Mouse (Mus musculus): ENCODE data around the gene Rhoc.
"Not testable (repeated sequence)": the region's sequence is repeated elsewhere in the genome, so short reads cannot be mapped to it uniquely, and the experiment has no call there.

The Rhoc gene

DNA sequence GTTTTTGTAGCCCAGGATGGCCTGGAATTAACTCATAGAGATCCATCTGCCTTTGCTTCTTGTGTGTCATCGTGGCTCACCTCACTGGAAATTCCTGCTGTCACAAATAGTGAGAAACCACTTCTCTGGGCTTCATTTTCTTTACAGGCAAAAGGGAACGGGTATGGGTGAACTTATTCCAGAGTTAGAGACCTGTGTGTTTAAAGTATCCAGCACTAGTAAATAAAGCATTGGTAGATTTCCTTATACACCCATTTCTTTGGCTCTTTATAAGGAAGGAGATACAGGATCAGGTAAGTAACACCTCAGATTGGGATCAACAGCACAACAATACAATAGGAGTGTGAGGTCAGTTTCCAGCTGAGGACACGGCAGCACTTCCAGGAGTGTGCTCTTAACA lies at the start of gene Rhoc:
Gene Rhoc (plus strand): TSS at position 301 of the 400 bp plus-strand sequence.
- no peak for DNase-seq (ENCODE audit: low spot score)

GRCm38 (mm10) chr3:104741954-104742353 lies 46.2 kb upstream of the Rhoc start:
- DNase-seq (ENCODE audit: low spot score) = no peak

DNA sequence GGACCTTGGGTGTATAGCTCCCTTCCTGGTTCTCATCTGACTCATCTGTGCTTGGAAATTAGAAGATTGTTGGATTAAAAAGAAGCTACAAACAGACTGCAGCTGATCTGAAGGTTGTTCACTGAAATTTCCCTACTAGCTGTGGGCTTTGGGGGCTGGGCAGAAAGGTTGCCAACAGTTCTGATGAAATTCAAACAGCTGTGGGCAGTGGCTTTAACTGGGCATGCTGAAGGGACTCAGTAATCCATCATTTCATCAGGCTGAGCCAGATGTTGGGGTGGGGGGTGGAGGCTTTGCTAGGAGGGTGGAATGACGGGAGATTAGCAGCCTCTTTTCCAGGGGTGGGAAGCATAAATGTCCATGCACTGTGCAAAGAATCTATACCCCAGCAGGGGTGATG lies 45.0 kb upstream of the Rhoc start:
- DNase-seq (ENCODE audit: low spot score) = no peak

- DNase-seq (ENCODE audit: low spot score) = no peak
These were observed 44.3 kb upstream of the Rhoc start for GRCm38 (mm10) chr3:104743864-104744263.

GRCm38 (mm10) chr3:104752845-104753244 lies 35.3 kb upstream of the Rhoc start:
- DNase-seq (ENCODE audit: low spot score) = not testable (repeated sequence)

GRCm38 (mm10) chr3:104758406-104758805 lies 29.8 kb upstream of the Rhoc start:
- DNase-seq (ENCODE audit: low spot score) = peak; percentile 30

DNA sequence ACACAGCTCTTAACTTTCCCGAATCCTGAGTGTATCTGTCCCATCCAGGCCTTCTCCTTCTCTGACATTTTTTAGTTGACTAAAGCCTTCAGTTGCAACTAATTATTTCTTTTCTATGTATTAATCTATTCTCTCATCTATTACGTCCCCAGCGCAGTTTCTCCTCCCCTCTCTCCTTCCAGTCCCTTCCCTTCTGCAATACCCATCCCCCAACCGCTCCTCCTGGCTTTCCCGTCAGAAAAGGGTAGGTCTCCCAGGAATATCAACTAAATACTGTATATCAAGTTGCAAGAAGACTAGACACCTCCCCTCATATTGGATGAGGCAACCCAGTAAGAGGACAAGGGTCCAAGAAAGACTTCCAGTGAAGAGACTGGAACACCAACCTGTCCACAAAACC lies 29.3 kb upstream of the Rhoc start:
- no peak for DNase-seq (ENCODE audit: low spot score)

DNA sequence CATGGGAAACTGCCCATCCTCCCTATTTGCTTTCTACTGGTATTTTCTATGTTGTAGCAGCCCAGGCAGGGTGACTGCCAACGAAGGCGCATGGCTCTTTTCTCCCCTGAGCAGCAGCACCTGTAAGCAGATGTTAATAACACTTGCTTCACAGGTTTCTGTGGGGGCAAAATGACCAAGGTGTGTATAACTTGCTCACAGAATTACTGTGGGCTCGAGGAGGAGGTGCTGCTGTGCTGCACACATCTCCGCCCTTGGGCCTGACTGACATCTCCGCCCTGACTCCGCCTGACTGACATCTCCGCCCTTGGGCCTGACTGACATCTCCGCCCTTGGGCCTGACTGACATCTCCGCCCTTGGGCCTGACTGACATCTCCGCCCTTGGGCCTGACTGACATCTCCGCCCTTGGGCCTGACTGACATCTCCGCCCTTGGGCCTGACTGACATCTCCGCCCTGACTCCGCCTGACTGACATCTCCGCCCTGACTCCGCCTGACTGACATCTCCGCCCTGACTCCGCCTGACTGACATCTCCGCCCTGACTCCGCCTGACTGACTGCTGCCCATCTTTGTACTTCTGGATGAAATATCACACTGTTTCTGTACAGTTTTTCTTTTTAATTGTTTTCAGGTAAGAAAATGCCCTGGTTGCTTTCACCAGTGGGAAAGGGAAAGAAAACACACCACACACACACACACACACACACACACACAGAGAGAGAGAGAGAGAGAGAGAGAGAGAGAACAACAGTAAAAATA lies 25.9 kb upstream of the Rhoc start:
- not testable (repeated sequence) for DNase-seq (ENCODE audit: low spot score)

DNA sequence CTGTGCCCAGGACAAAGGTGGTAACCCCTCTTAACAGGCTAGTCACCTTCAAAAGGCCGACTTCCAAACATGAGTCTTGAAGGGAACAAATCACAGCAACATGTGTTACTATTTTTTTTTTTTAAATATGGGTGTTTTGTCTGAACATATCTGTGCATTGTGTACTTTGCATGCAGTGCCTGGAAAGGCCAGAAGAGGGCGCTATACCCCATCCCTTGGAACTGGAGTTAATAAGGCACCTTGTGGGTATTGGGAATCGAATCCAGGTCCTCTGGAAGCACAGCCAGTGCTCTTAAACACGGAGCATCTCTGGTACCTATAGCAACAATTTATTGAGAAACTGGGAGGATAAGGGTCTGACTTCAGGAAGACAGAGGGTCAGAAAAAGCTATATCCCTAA lies 23.2 kb upstream of the Rhoc start:
- DNase-seq (ENCODE audit: low spot score) = no peak

- DNase-seq (ENCODE audit: low spot score) = no peak
These were observed 21.0 kb upstream of the Rhoc start for GRCm38 (mm10) chr3:104767141-104767540.

- no peak for DNase-seq (ENCODE audit: low spot score)
These were observed 20.5 kb upstream of the Rhoc start for GRCm38 (mm10) chr3:104767716-104768115.

- no peak for DNase-seq (ENCODE audit: low spot score)
These were observed 19.0 kb upstream of the Rhoc start for GRCm38 (mm10) chr3:104769135-104769534.

GRCm38 (mm10) chr3:104770035-104770434 lies 18.1 kb upstream of the Rhoc start:
- no peak for DNase-seq (ENCODE audit: low spot score)

DNA sequence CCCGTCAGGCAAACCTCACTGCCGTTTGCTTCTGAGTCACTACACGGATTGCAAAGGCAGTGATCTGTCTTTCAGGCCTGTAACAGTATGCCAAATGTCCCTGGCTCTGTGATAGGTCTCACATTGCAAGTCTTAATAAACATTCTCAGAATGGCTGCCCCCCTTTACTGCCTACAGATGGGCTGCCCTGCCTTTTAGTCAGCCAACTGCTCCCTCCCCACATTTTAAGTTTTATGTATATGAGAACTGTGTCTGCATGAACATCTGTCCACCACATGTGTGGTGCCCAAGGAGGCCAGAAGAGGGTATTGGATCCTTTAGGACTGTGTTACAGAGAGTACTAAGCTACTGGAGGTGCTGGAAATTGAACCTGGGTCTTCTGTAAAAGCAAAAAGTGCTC lies 17.3 kb upstream of the Rhoc start:
- DNase-seq (ENCODE audit: low spot score) = no peak

DNA sequence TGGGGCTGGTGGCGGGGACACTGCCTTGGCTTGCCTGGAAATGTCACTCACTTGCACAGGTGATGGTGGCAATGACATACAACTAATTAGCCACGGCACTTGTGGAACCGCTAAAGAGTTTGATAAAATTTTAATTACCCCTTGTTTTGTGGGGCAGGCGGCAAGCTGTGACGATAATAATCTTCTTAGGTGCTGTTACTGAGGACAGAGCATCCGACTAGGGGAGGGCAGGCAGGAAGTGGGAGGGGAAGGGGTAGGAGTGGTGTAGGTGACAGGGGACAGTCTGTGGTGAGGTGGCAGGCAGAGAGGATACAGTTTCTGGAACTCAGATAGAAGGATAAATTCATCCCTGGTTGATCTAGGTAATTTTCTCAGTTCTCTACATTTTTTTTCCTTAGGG lies 16.7 kb upstream of the Rhoc start:
- DNase-seq (ENCODE audit: low spot score) = no peak

- no peak for DNase-seq (ENCODE audit: low spot score)
These were observed 14.9 kb upstream of the Rhoc start for GRCm38 (mm10) chr3:104773301-104773700.

GRCm38 (mm10) chr3:104777342-104777741 lies 10.8 kb upstream of the Rhoc start:
- DNase-seq (ENCODE audit: low spot score) = no peak

GRCm38 (mm10) chr3:104779949-104780348 lies 8.2 kb upstream of the Rhoc start:
- DNase-seq (ENCODE audit: low spot score) = no peak

DNA sequence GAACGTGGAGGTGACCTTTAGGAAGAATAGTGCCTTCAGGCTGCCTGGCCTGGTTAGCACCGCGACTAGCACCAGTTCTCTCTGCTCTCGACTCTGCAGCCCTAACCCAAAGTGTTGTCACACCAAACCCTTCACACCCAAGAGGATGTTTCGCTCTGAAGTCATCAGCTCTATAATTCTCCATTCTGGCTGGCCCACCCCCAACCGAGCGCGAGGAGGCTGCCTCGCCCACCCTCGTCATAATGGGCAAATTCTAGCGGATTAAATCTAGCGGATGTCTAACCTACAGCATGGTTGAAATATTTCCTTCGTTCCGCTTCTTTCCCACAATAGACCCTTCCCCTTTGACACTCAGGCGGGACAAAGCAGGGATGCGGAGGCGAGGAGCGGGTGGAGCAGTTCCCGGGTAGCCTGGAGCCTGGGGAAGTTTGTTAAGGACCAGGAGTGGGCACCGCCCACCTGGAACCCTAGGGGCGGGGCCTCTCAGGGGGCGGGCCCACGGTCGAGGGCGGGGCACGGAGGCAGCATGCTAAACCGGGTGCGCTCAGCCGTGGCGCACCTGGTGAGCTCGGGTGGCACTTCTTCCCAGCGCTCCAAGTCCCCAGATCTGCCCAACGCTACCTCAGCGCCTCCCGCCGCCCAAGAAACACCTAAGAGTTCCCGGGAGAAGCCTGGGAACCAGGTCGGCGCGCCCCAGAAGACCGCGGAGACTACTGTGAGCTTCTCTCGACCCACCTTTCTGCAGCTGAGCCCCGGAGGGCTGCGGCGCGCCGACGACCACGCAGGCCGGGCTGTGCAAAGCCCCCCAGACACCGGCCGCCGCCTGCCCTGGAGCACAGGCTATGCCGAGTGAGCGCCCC lies 7.4 kb upstream of the Rhoc start, which contains the start of gene Ppm1j:
Gene Ppm1j (plus strand): TSS at position 496 of the 860 bp plus-strand sequence.
- DNase-seq (ENCODE audit: low spot score) = peak; percentile 44

GRCm38 (mm10) chr3:104781471-104781903 lies 6.7 kb upstream of the Rhoc start, which contains the start of gene Fam19a3:
TSS of gene Fam19a3 (minus strand) at chr3:104781840.
- no peak for DNase-seq (ENCODE audit: low spot score)

- no peak for DNase-seq (ENCODE audit: low spot score)
These were observed 6.0 kb upstream of the Rhoc start for GRCm38 (mm10) chr3:104782061-104782681.

DNA sequence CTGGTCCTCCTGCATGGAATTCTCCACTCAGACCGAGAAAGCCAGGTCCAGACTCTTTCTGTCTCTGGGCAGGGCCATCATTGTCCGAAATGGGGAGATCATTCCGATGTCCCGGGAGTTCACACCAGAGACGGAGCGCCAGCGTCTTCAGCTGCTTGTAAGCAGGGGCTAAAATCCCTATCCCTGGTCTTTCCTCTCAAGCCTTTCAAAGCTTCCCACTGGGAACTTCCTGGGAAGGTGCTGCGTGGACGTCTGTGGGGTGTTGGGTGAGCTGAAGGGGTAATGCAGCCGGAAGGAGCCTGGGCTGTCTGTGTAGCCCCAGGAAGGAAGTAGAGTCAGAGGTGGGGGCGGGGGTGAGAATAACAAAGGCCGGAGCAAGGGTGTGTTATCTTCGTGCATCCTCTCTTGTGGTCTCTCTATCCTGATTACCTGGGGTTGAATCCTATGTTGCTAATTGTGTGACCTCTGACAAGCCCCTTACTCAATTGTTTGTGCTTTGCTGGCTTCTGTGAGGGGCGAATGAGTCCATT lies 4.1 kb upstream of the Rhoc start:
- DNase-seq (ENCODE audit: low spot score) = no peak

Data from ovary, adult 18-20 months (tissue).